Mouse (Mus musculus): Measurements from ENCODE around the gene Camk2b. TPM values are rescaled to one million over a fixed set of nuclear protein-coding genes. Genes with fewer than 3 reads are reported as not detected.

Gene Camk2b
- polyA plus RNA-seq, 1 experiment, result 6.2 TPM

DNA sequence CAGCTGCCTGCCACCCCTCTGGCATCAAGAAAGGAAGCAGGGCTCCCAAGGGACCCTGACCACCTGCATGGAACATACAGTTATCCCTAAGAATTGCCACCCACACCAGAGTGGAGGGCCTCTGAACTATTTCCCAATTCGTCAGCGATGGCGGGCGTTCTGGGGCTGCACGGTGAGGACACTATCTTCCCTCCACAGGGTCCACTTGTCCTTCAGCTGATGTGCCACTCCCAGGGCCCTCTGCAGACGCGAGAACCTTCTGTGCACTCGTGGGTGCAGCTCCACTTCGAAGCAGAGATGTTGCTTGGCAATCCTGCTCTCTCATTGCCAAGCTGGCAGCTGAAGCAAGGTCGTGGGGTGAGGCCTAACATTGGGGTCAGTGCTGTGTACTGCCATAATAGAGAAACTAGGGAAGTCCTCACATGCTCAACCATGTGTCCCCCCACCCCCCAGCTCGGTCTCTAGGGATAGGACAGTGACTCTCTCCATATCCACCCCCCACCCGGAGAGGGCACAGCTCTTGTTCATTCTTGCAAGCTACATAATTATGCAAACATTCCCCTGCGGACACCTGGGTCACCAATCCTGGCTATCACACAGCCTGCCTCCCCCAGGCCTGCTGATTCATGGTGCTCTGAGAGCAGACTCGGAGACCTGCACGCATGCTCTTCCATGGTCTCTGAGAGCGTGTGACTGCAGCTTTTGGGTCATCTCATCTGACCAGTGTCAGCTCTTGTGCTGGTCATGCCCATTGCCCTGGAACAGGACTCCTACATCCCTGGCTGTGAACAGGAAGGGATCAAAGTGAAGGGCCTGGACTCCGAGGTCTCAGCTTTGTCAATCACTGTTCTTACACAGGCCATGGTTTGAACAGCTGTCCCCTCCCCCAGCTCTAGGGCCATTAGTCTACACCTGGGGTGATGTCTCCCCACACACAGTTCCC, 45.0 kb downstream of the Camk2b start:
- 60% methylated on average over 17 of the region's 17 CpGs for WGBS
- no peak overlapping the region for H3K27ac ChIP-seq (ENCODE audit: insufficient read depth, low read depth, low read length)

DNA sequence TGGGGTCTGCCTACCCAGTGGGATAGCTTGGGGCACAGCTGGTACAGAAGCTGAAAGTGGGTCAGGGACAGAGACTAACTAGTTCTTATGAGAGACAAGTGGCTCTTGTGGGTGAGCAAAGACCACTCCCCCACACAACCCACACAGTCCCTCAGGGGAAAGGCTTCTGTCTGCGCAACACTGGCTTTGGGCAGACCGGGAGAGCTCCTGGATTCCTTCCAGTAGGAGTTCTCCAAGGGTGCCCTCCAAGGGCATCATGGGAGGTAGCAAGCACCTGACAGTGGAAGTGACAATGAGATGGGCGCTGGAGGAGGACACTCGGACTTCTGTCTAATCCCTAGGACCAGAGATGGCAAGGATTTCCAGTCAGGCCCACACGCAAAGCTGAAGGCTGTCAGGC, 45.8 kb downstream of the Camk2b start:
- H3K36me3 ChIP-seq (ENCODE audit: control insufficient read depth, insufficient read depth, low read length), result no peaks in the 10 kb centered on the region
- DNase-seq, result no peak
- no peaks in the 10 kb centered on the region for H3K27me3 ChIP-seq (replicated peaks; ENCODE audit: control insufficient read depth, insufficient read depth, low read length)
- H3K4me1 ChIP-seq (ENCODE audit: control insufficient read depth, insufficient read depth, low read length), result no peaks in the 10 kb centered on the region
- H3K4me3 ChIP-seq (ENCODE audit: insufficient read depth, low read depth, low read length), result no peak overlapping the region
- 61% methylated on average over 5 of the region's 5 CpGs for WGBS
- TF ChIP-seq POLR2A (IDR thresholded peaks at IDR 0.05; ENCODE audit: low read depth, low read length), result no peak
- no peak for TF ChIP-seq CTCF (conservative IDR thresholded peaks at IDR 0.05; ENCODE audit: insufficient read depth, insufficient read length, low read depth, low read length)
- no peak overlapping the region for H3K27ac ChIP-seq (ENCODE audit: insufficient read depth, low read depth, low read length)

More for the DNA sequence above, 45.0 kb downstream of the Camk2b start:
- no peak for TF ChIP-seq CTCF (conservative IDR thresholded peaks at IDR 0.05; ENCODE audit: insufficient read depth, insufficient read length, low read depth, low read length)
- no peak for TF ChIP-seq POLR2A (IDR thresholded peaks at IDR 0.05; ENCODE audit: low read depth, low read length)
- Histone ChIP-seq H3K36me3 (ENCODE audit: control insufficient read depth, insufficient read depth, low read length) (no peaks in the 10 kb centered on the region), H3K27me3 (replicated peaks; ENCODE audit: control insufficient read depth, insufficient read depth, low read length) (no peaks in the 10 kb centered on the region), H3K4me3 (ENCODE audit: insufficient read depth, low read depth, low read length) (no peak overlapping the region), H3K4me1 (ENCODE audit: control insufficient read depth, insufficient read depth, low read length) (no peaks in the 10 kb centered on the region)
- DNase-seq, result no peak

DNA sequence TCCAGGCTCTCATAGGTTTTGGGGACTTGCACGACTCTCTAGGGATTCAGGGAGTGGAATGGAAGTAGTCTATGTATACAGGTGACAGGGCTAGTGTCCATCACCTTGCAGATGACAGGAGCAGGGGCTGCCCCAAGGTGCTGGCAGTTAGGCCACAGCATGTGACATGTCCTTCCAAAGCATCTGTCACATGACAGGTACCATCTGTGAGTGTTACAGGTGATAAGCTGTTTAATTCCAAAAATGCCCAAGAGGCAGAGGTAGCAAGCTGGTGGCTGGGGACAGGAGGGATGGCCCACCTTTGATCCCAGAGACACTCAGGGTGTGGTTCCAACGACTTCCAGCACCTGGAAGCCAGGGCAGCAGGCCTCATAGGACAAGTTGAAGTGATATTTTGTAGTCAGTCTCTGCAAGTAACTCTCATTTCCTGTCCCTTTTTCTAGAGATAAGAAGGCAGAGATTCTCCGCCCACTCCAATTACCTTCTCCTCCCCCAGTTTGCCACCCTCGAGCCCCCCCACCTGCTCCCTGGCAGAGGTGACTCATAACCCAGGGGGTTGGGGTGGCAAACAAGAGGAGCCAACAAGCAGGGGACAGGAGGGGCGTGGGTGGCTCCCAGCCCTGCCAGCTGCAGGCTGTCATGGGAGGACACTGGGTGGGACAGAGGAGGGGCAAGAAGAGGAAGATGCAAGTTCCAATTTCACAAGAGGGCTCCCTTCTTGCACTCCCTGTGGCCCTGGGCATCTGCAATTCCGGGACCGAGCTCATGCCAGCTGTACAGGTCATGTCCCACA, 47.7 kb downstream of the Camk2b start:
- no peak overlapping the region for H3K27ac ChIP-seq (ENCODE audit: insufficient read depth, low read depth, low read length)
- DNase-seq, result no peak
- no peaks in the 10 kb centered on the region for H3K36me3 ChIP-seq (ENCODE audit: control insufficient read depth, insufficient read depth, low read length)
- TF ChIP-seq CTCF (conservative IDR thresholded peaks at IDR 0.05; ENCODE audit: insufficient read depth, insufficient read length, low read depth, low read length) (no peak), POLR2A (IDR thresholded peaks at IDR 0.05; ENCODE audit: low read depth, low read length) (no peak)
- 61% methylated on average over 7 of the region's 7 CpGs for WGBS
- H3K4me3 ChIP-seq (ENCODE audit: insufficient read depth, low read depth, low read length), result no peak overlapping the region
- H3K27me3 ChIP-seq (replicated peaks; ENCODE audit: control insufficient read depth, insufficient read depth, low read length), result no peaks in the 10 kb centered on the region
- no peaks in the 10 kb centered on the region for H3K4me1 ChIP-seq (ENCODE audit: control insufficient read depth, insufficient read depth, low read length)

DNA sequence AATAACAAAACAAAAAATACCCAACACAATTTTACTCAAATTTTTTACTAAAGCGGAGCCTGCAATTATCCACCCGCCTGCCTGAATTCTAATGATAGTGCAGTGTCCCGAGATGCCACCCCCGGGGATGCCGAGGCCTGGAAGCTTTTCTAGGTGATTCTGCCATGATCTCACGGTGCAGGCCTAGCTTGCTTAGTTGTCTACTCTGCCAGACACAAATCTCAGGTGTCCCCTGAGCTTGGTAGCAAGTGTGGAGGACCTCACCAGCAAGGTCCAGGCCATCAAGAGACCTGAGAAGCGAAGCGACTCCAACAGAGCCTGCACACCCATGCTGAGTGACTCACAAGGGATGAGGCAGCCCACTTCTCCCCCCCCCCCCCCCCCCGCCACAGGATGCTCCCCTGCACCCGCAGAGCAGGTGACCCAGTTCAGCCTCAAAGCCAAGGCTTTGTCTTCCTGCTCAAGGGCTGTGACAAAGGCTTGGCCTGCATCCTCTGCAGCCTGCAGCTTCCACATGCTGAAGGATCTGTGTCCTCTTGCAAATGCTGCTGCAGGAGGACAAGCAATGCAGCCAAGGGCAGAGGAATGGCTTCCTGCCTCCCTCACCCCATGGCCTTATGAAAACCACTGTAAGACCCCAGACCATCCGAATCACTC, 48.5 kb downstream of the Camk2b start:
- WGBS, result 76% methylated on average over 11 of the region's 11 CpGs

DNA sequence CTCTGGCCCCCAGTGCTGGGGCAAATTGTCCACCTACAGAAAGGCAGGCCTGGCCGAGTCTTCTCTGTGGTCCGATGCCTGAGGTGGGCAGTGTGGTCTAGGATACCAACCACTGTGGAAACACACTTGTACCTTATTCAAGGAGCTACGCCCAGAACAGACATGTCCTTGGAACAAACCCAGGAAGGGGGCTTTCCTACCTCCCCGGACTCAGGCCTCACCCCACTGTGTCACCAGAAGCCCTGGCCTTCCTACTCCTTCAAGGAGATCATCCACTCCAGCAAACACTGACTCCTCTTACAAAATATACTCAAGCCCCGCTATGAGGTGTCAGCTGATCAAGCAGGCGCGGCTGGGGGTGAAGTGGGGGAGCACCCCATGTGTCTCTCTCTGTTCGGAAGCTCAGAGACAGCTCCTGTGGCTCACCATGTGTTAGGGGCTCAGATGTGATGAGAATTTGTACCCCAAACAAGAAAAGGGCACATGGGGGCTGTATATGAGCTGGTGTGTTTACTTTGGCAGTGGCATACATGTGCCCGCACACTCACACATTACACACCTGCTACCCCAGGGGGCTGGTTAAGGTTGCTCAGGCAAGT, 49.3 kb downstream of the Camk2b start:
- Histone ChIP-seq H3K4me1 (ENCODE audit: control insufficient read depth, insufficient read depth, low read length) (no peaks in the 10 kb centered on the region), H3K27ac (ENCODE audit: insufficient read depth, low read depth, low read length) (no peak overlapping the region), H3K27me3 (replicated peaks; ENCODE audit: control insufficient read depth, insufficient read depth, low read length) (no peaks in the 10 kb centered on the region), H3K36me3 (ENCODE audit: control insufficient read depth, insufficient read depth, low read length) (no peaks in the 10 kb centered on the region), H3K4me3 (ENCODE audit: insufficient read depth, low read depth, low read length) (no peak overlapping the region)
- 70% methylated on average over 9 of the region's 9 CpGs for WGBS
- no peak for DNase-seq
- TF ChIP-seq POLR2A (IDR thresholded peaks at IDR 0.05; ENCODE audit: low read depth, low read length), result no peak
- no peak for TF ChIP-seq CTCF (conservative IDR thresholded peaks at IDR 0.05; ENCODE audit: insufficient read depth, insufficient read length, low read depth, low read length)

More for the DNA sequence above, 48.5 kb downstream of the Camk2b start:
- no peak for DNase-seq
- TF ChIP-seq POLR2A (IDR thresholded peaks at IDR 0.05; ENCODE audit: low read depth, low read length), result no peak
- Histone ChIP-seq H3K27me3 (replicated peaks; ENCODE audit: control insufficient read depth, insufficient read depth, low read length) (no peaks in the 10 kb centered on the region), H3K4me3 (ENCODE audit: insufficient read depth, low read depth, low read length) (no peak overlapping the region), H3K36me3 (ENCODE audit: control insufficient read depth, insufficient read depth, low read length) (no peaks in the 10 kb centered on the region), H3K4me1 (ENCODE audit: control insufficient read depth, insufficient read depth, low read length) (no peaks in the 10 kb centered on the region), H3K27ac (ENCODE audit: insufficient read depth, low read depth, low read length) (no peak overlapping the region)

DNA sequence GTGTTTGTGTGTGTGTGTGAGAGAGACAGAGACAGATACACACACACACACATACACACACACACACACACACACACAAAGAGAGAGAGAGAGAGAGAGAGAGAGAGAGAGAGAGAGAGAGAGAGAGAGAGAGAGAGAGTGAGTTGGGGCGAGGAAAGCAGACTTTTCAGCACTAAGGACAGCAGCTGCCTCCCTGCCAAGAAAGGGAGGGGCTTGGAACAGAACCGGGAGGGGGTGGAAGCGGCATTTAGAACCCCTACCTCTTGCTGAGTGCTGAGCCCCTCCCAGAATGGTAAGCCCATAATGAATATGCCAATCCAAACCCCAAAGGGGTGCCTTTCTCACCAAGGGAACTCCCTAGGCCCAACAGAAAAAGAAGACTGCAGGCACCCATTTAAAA, 49.8 kb downstream of the Camk2b start:
- peaks cover 3% of the 10 kb centered on the region; the same call in 1 of the 2 replicates for H3K36me3 ChIP-seq (ENCODE audit: control insufficient read depth, insufficient read depth, low read length)
- H3K4me3 ChIP-seq (ENCODE audit: insufficient read depth, low read depth, low read length), result no peak overlapping the region
- TF ChIP-seq CTCF (conservative IDR thresholded peaks at IDR 0.05; ENCODE audit: insufficient read depth, insufficient read length, low read depth, low read length) (no peak), POLR2A (IDR thresholded peaks at IDR 0.05; ENCODE audit: low read depth, low read length) (no peak)
- 3% methylated on average over 3 of the region's 3 CpGs for WGBS
- H3K4me1 ChIP-seq (ENCODE audit: control insufficient read depth, insufficient read depth, low read length), result no peaks in the 10 kb centered on the region
- H3K27me3 ChIP-seq (replicated peaks; ENCODE audit: control insufficient read depth, insufficient read depth, low read length), result no peaks in the 10 kb centered on the region
- no peak overlapping the region for H3K27ac ChIP-seq (ENCODE audit: insufficient read depth, low read depth, low read length)
- no peak for DNase-seq
